Mouse (Mus musculus) embryonic facial prominence, embryonic 14.5 days (tissue): ENCODE results near the gene Aifm1. TPM values are rescaled to one million over a fixed set of nuclear protein-coding genes. Genes with fewer than 3 reads are reported as not detected.

Experiments used
- ATAC-seq: fragments of 200-750 bp; cut with Nextera tagmentation; 2 replicates; pipeline ENCODE4 v1.8.0; 2017; ENCODE audit warnings: low read depth, moderate number of reproducible peaks, moderate TSS enrichment
- DNase-seq: peaks from one replicate; pipeline ENCODE4 v3.0.0-alpha.2; 2015; ENCODE audit warnings: low spot score
- H3K27ac ChIP-seq: fragments of 300-500 bp; sonication (generic); replicated peaks from 2 replicates; pipeline ENCODE4 v1.5.1; 2014; ENCODE audit warnings: low read depth, mild to moderate bottlenecking, low read length, moderate library complexity
- H3K27me3 ChIP-seq: fragments of 300-500 bp; sonication (generic); replicated peaks from 2 replicates; pipeline ENCODE4 v1.6.1; 2014; ENCODE audit warnings: low read length; ENCODE audit not compliant: control insufficient read depth, insufficient read depth
- H3K36me3 ChIP-seq: fragments of 300-500 bp; sonication (generic); 2 replicates; pipeline ENCODE4 v1.6.1; 2014; ENCODE audit warnings: low read length, mixed read lengths; ENCODE audit not compliant: control insufficient read depth, insufficient read depth
- H3K4me1 ChIP-seq: fragments of 300-500 bp; sonication (generic); 2 replicates; pipeline ENCODE4 v1.6.1; 2014; ENCODE audit warnings: antibody characterized with exemption, low read length; ENCODE audit not compliant: control insufficient read depth, insufficient read depth
- H3K4me2 ChIP-seq: fragments of 300-500 bp; sonication (generic); 2 replicates; pipeline ENCODE4 v1.6.1; 2014; ENCODE audit warnings: low read depth, mild to moderate bottlenecking, low read length, moderate library complexity, mixed read lengths
- H3K4me3 ChIP-seq: fragments of 300-500 bp; sonication (generic); 2 replicates; pipeline ENCODE4 v1.5.1; 2014; ENCODE audit warnings: low read depth, mild to moderate bottlenecking, low read length
- H3K9ac ChIP-seq: fragments of 300-500 bp; sonication (generic); 2 replicates; pipeline ENCODE4 v1.6.1; 2014; ENCODE audit warnings: low read depth, mild to moderate bottlenecking, low read length, moderate library complexity, mixed read lengths
- H3K9me3 ChIP-seq: fragments of 300-500 bp; sonication (generic); 2 replicates; pipeline ENCODE4 v1.6.1; 2016; ENCODE audit warnings: low read length; ENCODE audit not compliant: control insufficient read depth
- WGBS: fragments of 180-500 bp; shearing (Covaris S2); extraction: QIAGEN DNeasy Blood & Tissue Kit; methylation state at CpG from one replicate; pipeline ENCODE4 v1.1.7; 2014; 5-methylcytosine and 5-hydroxymethylcytosine counted together
- polyA plus RNA-seq: library from polyadenylated mRNA; unstranded; fragments of >200 nt; fragmentation: Nextera tagmentation; extraction: Ambion mirVana; gene quantifications from 2 replicates; pipeline ENCODE4 v1.2.1, GENCODE M21; 2014

Aifm1 gene
- 57.4 and 63.5 TPM in 2 replicates for polyA plus RNA-seq

GRCm38 (mm10) chrX:48513166-48513807 is at the start of gene Aifm1:
Gene Aifm1, minus strand, starts transcription at chrX:48513563.
- DNase-seq, result peak; percentile 96
- H3K4me2 ChIP-seq, result peak within 1 kb of the TSS; percentile 52
- no peaks in the 10 kb centered on the region for H3K27me3 ChIP-seq
- H3K9ac ChIP-seq, result peak within 1 kb of the TSS; percentile 72
- WGBS, result 26% methylated on average over 45 of the region's 45 CpGs
- H3K4me1 ChIP-seq, result no peaks in the 10 kb centered on the region
- H3K27ac ChIP-seq, result peak within 1 kb of the TSS; percentile 44; the same call in 1 of the 2 replicates
- H3K4me3 ChIP-seq, result peak within 1 kb of the TSS; percentile 55
- peak; percentile 99 for ATAC-seq
- H3K9me3 ChIP-seq, result no peaks in the 10 kb centered on the region
- no peaks in the 10 kb centered on the region for H3K36me3 ChIP-seq

GRCm38 (mm10) chrX:48532175-48532574 is 18.8 kb upstream of the Aifm1 start:
- peak; percentile 73 for DNase-seq
- Histone ChIP-seq H3K36me3 (no peaks in the 10 kb centered on the region), H3K4me2 (no peak overlapping the region), H3K27me3 (no peaks in the 10 kb centered on the region), H3K4me1 (no peaks in the 10 kb centered on the region), H3K9ac (0 out of 2 replicates have a peak overlapping the region, but pooled peaks have one; percentile 28), H3K27ac (no peak overlapping the region), H3K4me3 (no peak overlapping the region), H3K9me3 (no peaks in the 10 kb centered on the region)
- WGBS, result 39% methylated on average over 3 of the region's 3 CpGs
- ATAC-seq, result no peak

- Histone ChIP-seq H3K9ac (no peak overlapping the region), H3K4me1 (no peaks in the 10 kb centered on the region), H3K27ac (no peak overlapping the region), H3K4me3 (no peak overlapping the region), H3K27me3 (no peaks in the 10 kb centered on the region), H3K36me3 (no peaks in the 10 kb centered on the region), H3K4me2 (no peak overlapping the region), H3K9me3 (no peaks in the 10 kb centered on the region)
- 73% methylated on average over 1 of the region's 3 CpGs for WGBS
- DNase-seq, result no peak
- no peak for ATAC-seq
These were observed 13.1 kb upstream of the Aifm1 start for GRCm38 (mm10) chrX:48526435-48526834.

GRCm38 (mm10) chrX:48525866-48526265 is 12.5 kb upstream of the Aifm1 start:
- ATAC-seq (no peak), DNase-seq (no peak)
- Histone ChIP-seq H3K4me3 (no peak overlapping the region), H3K4me1 (no peaks in the 10 kb centered on the region), H3K36me3 (no peaks in the 10 kb centered on the region), H3K27me3 (no peaks in the 10 kb centered on the region), H3K9ac (no peak overlapping the region), H3K4me2 (no peak overlapping the region), H3K27ac (0 out of 2 replicates have a peak overlapping the region, but pooled peaks have one; percentile 21), H3K9me3 (no peaks in the 10 kb centered on the region)
- WGBS, result 47% methylated on average over 8 of the region's 8 CpGs

- H3K9me3 ChIP-seq, result no peaks in the 10 kb centered on the region
- H3K36me3 ChIP-seq, result no peaks in the 10 kb centered on the region
- H3K4me2 ChIP-seq, result no peak overlapping the region
- ATAC-seq (no peak), DNase-seq (no peak)
- 63% methylated on average over 1 of the region's 1 CpGs for WGBS
- H3K27me3 ChIP-seq, result no peaks in the 10 kb centered on the region
- H3K4me1 ChIP-seq, result no peaks in the 10 kb centered on the region
- no peak overlapping the region for H3K4me3 ChIP-seq
- H3K27ac ChIP-seq, result 0 out of 2 replicates have a peak overlapping the region, but pooled peaks have one; percentile 21
- no peak overlapping the region for H3K9ac ChIP-seq
These were observed 12.0 kb upstream of the Aifm1 start for GRCm38 (mm10) chrX:48525332-48525731.

- no peak for DNase-seq
- Histone ChIP-seq H3K27ac (no peak overlapping the region), H3K4me2 (no peak overlapping the region), H3K4me3 (no peak overlapping the region), H3K27me3 (no peaks in the 10 kb centered on the region), H3K4me1 (no peaks in the 10 kb centered on the region), H3K36me3 (no peaks in the 10 kb centered on the region), H3K9me3 (no peaks in the 10 kb centered on the region), H3K9ac (no peak overlapping the region)
- ATAC-seq, result no peak
- 67% methylated on average over 3 of the region's 3 CpGs for WGBS
These were observed 10.1 kb upstream of the Aifm1 start for GRCm38 (mm10) chrX:48523512-48523911.

GRCm38 (mm10) chrX:48521651-48522050 is 8.3 kb upstream of the Aifm1 start:
- WGBS, result 83% methylated on average over 3 of the region's 3 CpGs
- Histone ChIP-seq H3K9ac (no peak overlapping the region), H3K4me1 (no peaks in the 10 kb centered on the region), H3K9me3 (no peaks in the 10 kb centered on the region), H3K36me3 (no peaks in the 10 kb centered on the region), H3K27ac (no peak overlapping the region), H3K4me3 (no peak overlapping the region), H3K4me2 (no peak overlapping the region), H3K27me3 (no peaks in the 10 kb centered on the region)
- ATAC-seq, result no peak
- no peak for DNase-seq

GRCm38 (mm10) chrX:48519549-48520085 is 6.3 kb upstream of the Aifm1 start:
- WGBS, result 31% methylated on average over 17 of the region's 20 CpGs
- no peaks in the 10 kb centered on the region for H3K27me3 ChIP-seq
- no peaks in the 10 kb centered on the region for H3K4me1 ChIP-seq
- H3K4me3 ChIP-seq, result peak overlapping the region; percentile 46
- no peaks in the 10 kb centered on the region for H3K36me3 ChIP-seq
- H3K9ac ChIP-seq, result peak overlapping the region; percentile 61
- ATAC-seq (no peak), DNase-seq (no peak)
- H3K4me2 ChIP-seq, result peak overlapping the region; percentile 69
- H3K9me3 ChIP-seq, result no peaks in the 10 kb centered on the region
- H3K27ac ChIP-seq, result no peak overlapping the region
